Mouse (Mus musculus) hindbrain, embryonic 14.5 days (tissue): ENCODE results near the gene Poc1a. TPM values are rescaled to one million over a fixed set of nuclear protein-coding genes. Genes with fewer than 3 reads are reported as not detected.

Experiments
- ATAC-seq: fragments of 200-750 bp; cut with Nextera tagmentation; 2 replicates; pipeline ENCODE4 v1.8.0; 2017; ENCODE audit warnings: moderate number of reproducible peaks, mild to moderate bottlenecking, moderate TSS enrichment, moderate library complexity; ENCODE audit not compliant: low FRiP score
- DNase-seq: peaks from one replicate; pipeline ENCODE4 v3.0.0-alpha.2; 2015; ENCODE audit warnings: low spot score
- H3K27ac ChIP-seq: fragments of 300-500 bp; sonication (generic); 2 replicates; pipeline ENCODE4 v1.5.1; 2014; ENCODE audit warnings: mild to moderate bottlenecking, moderate library complexity
- H3K27me3 ChIP-seq: fragments of 300-500 bp; sonication (generic); 2 replicates; pipeline ENCODE4 v1.6.1; 2014; ENCODE audit warnings: mild to moderate bottlenecking, low read length, mixed read lengths; ENCODE audit not compliant: control insufficient read depth, insufficient read depth
- H3K36me3 ChIP-seq: fragments of 300-500 bp; sonication (generic); replicated peaks from 2 replicates; pipeline ENCODE4 v1.6.1; 2014; ENCODE audit not compliant: control insufficient read depth, insufficient read depth
- H3K4me1 ChIP-seq: fragments of 300-500 bp; sonication (generic); replicated peaks from 2 replicates; pipeline ENCODE4 v1.6.1; 2014; ENCODE audit warnings: antibody characterized with exemption, low read length, mixed read lengths; ENCODE audit not compliant: control insufficient read depth, insufficient read depth
- H3K4me2 ChIP-seq: fragments of 300-500 bp; sonication (generic); replicated peaks from 2 replicates; pipeline ENCODE4 v1.6.1; 2014; ENCODE audit warnings: mild to moderate bottlenecking, moderate library complexity
- H3K4me3 ChIP-seq: fragments of 300-500 bp; sonication (generic); replicated peaks from 2 replicates; pipeline ENCODE4 v1.5.1; 2014; ENCODE audit warnings: mild to moderate bottlenecking, low read length
- H3K9ac ChIP-seq: fragments of 300-500 bp; sonication (generic); 2 replicates; pipeline ENCODE4 v1.6.1; 2014
- H3K9me3 ChIP-seq: fragments of 300-500 bp; sonication (generic); 2 replicates; pipeline ENCODE4 v1.6.1; 2016; ENCODE audit warnings: low read length; ENCODE audit not compliant: control insufficient read depth
- WGBS: fragments of 180-500 bp; shearing (Covaris S2); extraction: QIAGEN DNeasy Blood & Tissue Kit; methylation state at CpG from one replicate; pipeline ENCODE4 v1.1.7; 2014; 5-methylcytosine and 5-hydroxymethylcytosine counted together
- polyA plus RNA-seq: library from polyadenylated mRNA; unstranded; fragments of >200 nt; fragmentation: Nextera tagmentation; extraction: Ambion mirVana; gene quantifications from 2 replicates; pipeline ENCODE4 v1.2.1, GENCODE M21; 2014

The Poc1a gene
- polyA plus RNA-seq, 1 experiment from 2014 or later: 7.3 TPM

GRCm38 (mm10) chr9:106261058-106261457 lies 19.8 kb upstream of the Poc1a start:
- 82% methylated on average over 6 of the region's 6 CpGs for WGBS
- no peak for DNase-seq
- no peak for ATAC-seq
- H3K9ac ChIP-seq: no peak overlapping the region
- H3K27ac ChIP-seq: no peak overlapping the region
- no peak overlapping the region for H3K4me3 ChIP-seq
- no peaks in the 10 kb centered on the region for H3K9me3 ChIP-seq
- H3K4me1 ChIP-seq: no peaks in the 10 kb centered on the region
- no peaks in the 10 kb centered on the region for H3K27me3 ChIP-seq
- no peaks in the 10 kb centered on the region for H3K36me3 ChIP-seq
- no peak overlapping the region for H3K4me2 ChIP-seq

GRCm38 (mm10) chr9:106261491-106261890 lies 19.4 kb upstream of the Poc1a start:
- Histone ChIP-seq H3K27me3 (no peaks in the 10 kb centered on the region), H3K4me3 (no peak overlapping the region), H3K36me3 (no peaks in the 10 kb centered on the region), H3K4me1 (no peaks in the 10 kb centered on the region), H3K9ac (no peak overlapping the region), H3K27ac (no peak overlapping the region), H3K4me2 (no peak overlapping the region), H3K9me3 (no peaks in the 10 kb centered on the region)
- WGBS: 74% methylated on average over 3 of the region's 3 CpGs
- no peak for ATAC-seq
- no peak for DNase-seq

DNA sequence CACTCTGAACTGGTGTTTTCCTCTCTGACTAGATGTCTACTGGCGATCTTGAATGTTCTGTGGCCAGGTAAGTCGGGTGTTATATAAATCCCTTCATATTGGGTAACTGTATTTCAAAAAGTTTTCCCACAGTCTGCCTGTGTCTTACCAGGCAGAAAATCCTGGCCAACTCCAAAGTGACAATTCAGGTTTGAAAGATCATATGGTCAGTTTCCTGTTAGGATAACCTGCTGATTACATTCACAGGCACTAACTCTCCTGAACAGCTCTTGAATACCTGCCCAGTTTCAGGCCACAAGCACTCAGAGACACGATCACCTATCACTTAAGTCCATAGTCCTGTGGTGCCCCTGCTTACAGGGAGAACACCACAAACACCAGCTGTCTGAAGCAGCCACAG lies 18.8 kb upstream of the Poc1a start:
- H3K9ac ChIP-seq: no peak overlapping the region
- 80% methylated on average over 3 of the region's 3 CpGs for WGBS
- no peaks in the 10 kb centered on the region for H3K36me3 ChIP-seq
- no peak overlapping the region for H3K4me3 ChIP-seq
- H3K9me3 ChIP-seq: no peaks in the 10 kb centered on the region
- H3K4me1 ChIP-seq: no peaks in the 10 kb centered on the region
- no peak for DNase-seq
- H3K27me3 ChIP-seq: no peaks in the 10 kb centered on the region
- no peak for ATAC-seq
- no peak overlapping the region for H3K27ac ChIP-seq
- no peak overlapping the region for H3K4me2 ChIP-seq

DNA sequence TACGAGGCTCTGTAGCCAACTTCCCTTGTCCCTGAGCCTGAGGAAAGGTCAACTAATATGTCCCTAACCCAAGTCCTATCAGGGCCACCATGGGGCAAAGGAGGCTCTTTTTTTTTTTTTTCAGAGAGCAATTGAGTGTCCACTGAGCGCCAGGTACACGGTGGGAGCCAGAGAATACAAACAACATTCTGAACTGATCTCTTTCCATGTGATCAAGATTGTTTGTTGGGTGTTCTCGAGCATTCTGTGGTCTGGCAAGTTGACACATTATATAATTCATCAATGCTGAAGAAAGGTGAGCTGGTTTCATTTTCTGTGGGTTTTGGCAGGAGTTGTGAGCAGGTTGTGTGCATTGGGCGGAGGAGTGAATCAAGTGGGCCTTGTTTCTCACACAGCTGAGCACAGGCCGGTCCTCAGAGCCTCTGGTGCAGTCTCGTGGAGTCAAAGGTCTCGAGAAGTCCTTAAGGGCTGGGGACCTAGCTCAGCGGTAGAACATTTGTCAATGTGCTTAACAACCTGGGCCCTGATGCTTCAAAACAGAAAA lies 17.4 kb upstream of the Poc1a start:
- no peak overlapping the region for H3K4me3 ChIP-seq
- H3K4me1 ChIP-seq: no peaks in the 10 kb centered on the region
- 78% methylated on average over 9 of the region's 9 CpGs for whole genome bisulfite sequencing
- H3K27me3 ChIP-seq: no peaks in the 10 kb centered on the region
- H3K27ac ChIP-seq: no peak overlapping the region
- ATAC-seq (no peak), DNase-seq (no peak)
- H3K9ac ChIP-seq: no peak overlapping the region
- H3K36me3 ChIP-seq: no peaks in the 10 kb centered on the region
- no peak overlapping the region for H3K4me2 ChIP-seq
- H3K9me3 ChIP-seq: no peaks in the 10 kb centered on the region

DNA sequence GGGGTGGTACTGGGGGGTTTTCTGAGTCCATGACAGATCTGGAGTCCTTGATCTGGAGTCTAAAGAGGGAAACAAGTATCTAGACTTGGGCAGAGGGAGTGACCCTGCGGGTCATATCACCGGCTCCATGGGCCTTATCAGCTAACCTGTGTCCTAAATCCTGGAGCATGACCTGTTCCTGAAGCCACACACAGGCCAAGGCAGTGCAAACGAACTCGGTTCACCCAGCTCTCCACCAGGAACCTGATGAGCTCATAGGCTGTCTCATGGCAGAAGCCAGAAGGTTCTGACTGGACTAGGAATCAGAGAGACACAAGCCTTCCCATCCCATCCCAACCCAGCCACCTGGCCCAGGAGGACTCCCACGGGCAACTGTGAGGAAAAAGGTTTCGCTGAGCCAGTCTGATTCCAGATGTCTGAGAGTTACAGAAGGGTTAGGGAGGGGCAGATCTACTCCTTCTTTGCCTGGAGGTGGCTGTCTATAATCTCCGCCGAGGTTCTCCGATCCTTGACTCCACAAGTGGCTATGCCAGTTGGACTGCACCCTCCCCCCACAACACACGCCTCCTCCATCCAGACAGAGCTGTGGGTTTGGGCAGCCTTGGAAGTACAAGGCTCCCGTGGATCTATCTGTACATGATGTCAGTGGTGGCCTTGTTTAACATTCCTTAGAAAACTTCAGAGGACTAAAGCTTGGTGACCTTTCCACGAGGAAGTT lies 15.3 kb upstream of the Poc1a start:
- Histone ChIP-seq H3K27ac (no peak overlapping the region), H3K9me3 (no peaks in the 10 kb centered on the region), H3K4me3 (no peak overlapping the region), H3K9ac (no peak overlapping the region), H3K27me3 (no peaks in the 10 kb centered on the region), H3K4me1 (peaks cover 17% of the 10 kb centered on the region), H3K36me3 (no peaks in the 10 kb centered on the region), H3K4me2 (no peak overlapping the region)
- DNase-seq (no peak), ATAC-seq (no peak)
- WGBS: 88% methylated on average over 12 of the region's 12 CpGs

- WGBS: 64% methylated on average over 2 of the region's 2 CpGs
- Histone ChIP-seq H3K4me3 (no peak overlapping the region), H3K4me1 (peaks cover 17% of the 10 kb centered on the region), H3K9ac (no peak overlapping the region), H3K27me3 (no peaks in the 10 kb centered on the region), H3K9me3 (no peaks in the 10 kb centered on the region), H3K27ac (no peak overlapping the region), H3K4me2 (no peak overlapping the region), H3K36me3 (no peaks in the 10 kb centered on the region)
- DNase-seq (no peak), ATAC-seq (no peak)
These were observed 13.8 kb upstream of the Poc1a start for GRCm38 (mm10) chr9:106266936-106267657.

DNA sequence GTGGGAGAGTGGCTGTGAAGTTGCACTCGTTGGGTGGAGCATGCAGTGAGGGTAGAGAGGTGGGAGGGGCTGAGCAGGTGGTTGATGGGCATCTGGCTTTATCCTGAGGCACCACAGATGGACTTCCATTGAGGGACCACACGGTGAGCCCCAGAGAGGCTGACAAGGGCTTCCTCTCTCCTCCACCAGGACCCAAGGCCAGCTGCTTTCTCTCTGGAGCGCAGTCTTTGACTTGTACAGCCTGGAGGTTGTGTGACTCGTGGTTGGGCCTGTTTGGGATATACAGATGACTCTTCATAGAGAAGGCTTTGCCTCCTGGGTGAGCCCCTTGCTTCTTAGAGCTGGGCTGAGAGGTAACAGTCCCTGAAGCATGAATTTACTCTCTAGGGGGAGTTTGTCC lies 12.4 kb upstream of the Poc1a start:
- no peak overlapping the region for H3K4me2 ChIP-seq
- WGBS: 44% methylated on average over 4 of the region's 4 CpGs

DNA sequence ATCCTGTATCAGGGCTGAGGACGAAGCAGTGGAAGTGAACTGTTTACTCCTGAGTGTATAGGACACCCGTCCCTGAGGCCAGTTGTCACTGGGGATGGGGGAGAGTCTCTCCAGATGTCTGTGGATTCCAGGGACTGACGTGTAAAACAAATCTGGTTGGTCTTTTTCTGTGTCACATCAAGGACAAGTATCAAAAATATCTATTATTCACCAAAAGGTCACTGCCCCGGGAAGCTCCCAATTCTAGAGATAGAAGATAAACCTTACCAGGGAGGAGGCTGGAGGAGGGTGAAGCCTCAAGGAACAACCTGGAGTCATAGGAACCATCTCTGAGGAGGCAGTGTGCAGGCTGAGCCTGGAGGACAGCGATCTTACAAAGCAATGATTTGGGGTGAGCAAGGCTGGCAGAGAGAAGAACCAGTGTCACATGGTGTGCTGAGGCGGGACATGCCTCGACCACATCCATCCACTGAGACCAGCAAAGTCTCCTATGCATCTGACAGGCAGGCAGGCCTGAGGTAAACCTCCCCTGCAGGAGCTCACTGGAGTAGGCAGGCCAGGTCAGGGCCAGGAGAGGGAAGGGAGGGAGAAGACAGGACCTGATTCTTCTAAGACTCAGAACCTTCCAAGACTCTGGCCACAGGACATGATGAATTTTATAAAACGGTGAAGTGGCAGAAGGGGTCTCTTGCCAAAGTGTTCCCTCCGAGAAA lies 11.6 kb upstream of the Poc1a start:
- no peak; the same call in 1 of the 2 replicates for ATAC-seq
- DNase-seq: no peak
- Histone ChIP-seq H3K4me2 (no peak overlapping the region), H3K36me3 (no peaks in the 10 kb centered on the region), H3K27me3 (no peaks in the 10 kb centered on the region), H3K9ac (no peak overlapping the region), H3K4me3 (no peak overlapping the region), H3K4me1 (peaks cover 17% of the 10 kb centered on the region), H3K9me3 (no peaks in the 10 kb centered on the region), H3K27ac (peak overlapping the region; percentile 29; the same call in 1 of the 2 replicates)
- 63% methylated on average over 9 of the region's 9 CpGs for WGBS

More for the DNA sequence above, 12.4 kb upstream of the Poc1a start:
- Histone ChIP-seq H3K27ac (no peak overlapping the region), H3K36me3 (no peaks in the 10 kb centered on the region), H3K4me3 (no peak overlapping the region), H3K9ac (no peak overlapping the region), H3K4me1 (peaks cover 17% of the 10 kb centered on the region), H3K9me3 (no peaks in the 10 kb centered on the region), H3K27me3 (no peaks in the 10 kb centered on the region)
- ATAC-seq (no peak), DNase-seq (no peak)

- Histone ChIP-seq H3K9ac (no peak overlapping the region), H3K4me3 (no peak overlapping the region), H3K4me1 (peaks cover 17% of the 10 kb centered on the region), H3K27ac (peak overlapping the region; percentile 29; the same call in 1 of the 2 replicates), H3K36me3 (no peaks in the 10 kb centered on the region), H3K4me2 (no peak overlapping the region), H3K9me3 (no peaks in the 10 kb centered on the region), H3K27me3 (no peaks in the 10 kb centered on the region)
- WGBS: 14% methylated on average over 2 of the region's 2 CpGs
- ATAC-seq (peak; percentile 70), DNase-seq (no peak)
These were observed 11.0 kb upstream of the Poc1a start for GRCm38 (mm10) chr9:106269879-106270278.
